Mouse (Mus musculus): Measurements from ENCODE around the gene Wdr83.

The Wdr83 gene

GRCm38 (mm10) chr8:85076001-85076400 is 5.1 kb downstream of the Wdr83 start:
- peak; percentile 42 for DNase-seq

- DNase-seq: no peak
Observed at GRCm38 (mm10) chr8:85074617-85075016, 6.5 kb downstream of the Wdr83 start.

GRCm38 (mm10) chr8:85074167-85074566 is 6.9 kb downstream of the Wdr83 start:
- DNase-seq: no peak

- DNase-seq: no peak
Observed at GRCm38 (mm10) chr8:85073041-85073612, 8.0 kb downstream of the Wdr83 start.

GRCm38 (mm10) chr8:85072364-85072929 is 8.7 kb downstream of the Wdr83 start:
- no peak for DNase-seq

GRCm38 (mm10) chr8:85071514-85072281 is 9.4 kb downstream of the Wdr83 start, which contains the start of gene Dhps:
Gene Dhps (plus strand): TSS chr8:85071757.
- DNase-seq: peak; percentile 90

- peak; percentile 58 for DNase-seq
Observed at GRCm38 (mm10) chr8:85071041-85071440, 10.1 kb downstream of the Wdr83 start.

- no peak for DNase-seq
Observed at GRCm38 (mm10) chr8:85067982-85068381, 13.1 kb downstream of the Wdr83 start, which contains the start of gene Gm5741. Gene Gm5741 (minus strand): TSS chr8:85067982.

- no peak for DNase-seq
Observed at GRCm38 (mm10) chr8:85067155-85067554, 14.0 kb downstream of the Wdr83 start.

- peak; percentile 90 for DNase-seq
Observed at GRCm38 (mm10) chr8:85065213-85065612, 15.9 kb downstream of the Wdr83 start.

- DNase-seq: no peak
Observed at GRCm38 (mm10) chr8:85062603-85063002, 18.5 kb downstream of the Wdr83 start.

- peak; percentile 92 for DNase-seq
Observed at GRCm38 (mm10) chr8:85059879-85060616, 21.1 kb downstream of the Wdr83 start, which contains the start of gene Fbxw9. Gene Fbxw9 (plus strand): TSS chr8:85060055.

- DNase-seq: no peak
Observed at GRCm38 (mm10) chr8:85057367-85057766, 23.7 kb downstream of the Wdr83 start.

- no peak for DNase-seq
Observed at GRCm38 (mm10) chr8:85043619-85044018, 37.5 kb downstream of the Wdr83 start.

- peak; percentile 42 for DNase-seq
Observed at GRCm38 (mm10) chr8:85037681-85038531, 43.2 kb downstream of the Wdr83 start.

GRCm38 (mm10) chr8:85037366-85037680 is 43.8 kb downstream of the Wdr83 start:
- no peak for DNase-seq

- DNase-seq: peak; percentile 95
Observed at GRCm38 (mm10) chr8:85036718-85037365, 44.3 kb downstream of the Wdr83 start, which contains the start of gene Tnpo2. Gene Tnpo2 (plus strand): TSS chr8:85036915.

- DNase-seq: no peak
Observed at GRCm38 (mm10) chr8:85036381-85036717, 44.8 kb downstream of the Wdr83 start.

- no peak for DNase-seq
Observed at GRCm38 (mm10) chr8:85035728-85036310, 45.3 kb downstream of the Wdr83 start.

- no peak for DNase-seq
Observed at GRCm38 (mm10) chr8:85035165-85035727, 45.9 kb downstream of the Wdr83 start.

GRCm38 (mm10) chr8:85034764-85035163 is 46.3 kb downstream of the Wdr83 start:
- peak; percentile 77 for DNase-seq
